Mouse (Mus musculus) brain, embryonic 18.5 days (tissue): ENCODE data around the gene Neb.

Experiments used
- DNase-seq: peaks from one replicate; pipeline ENCODE4 v3.0.0-alpha.2; 2012; ENCODE audit warnings: low read depth, low spot score

Gene Neb

DNA sequence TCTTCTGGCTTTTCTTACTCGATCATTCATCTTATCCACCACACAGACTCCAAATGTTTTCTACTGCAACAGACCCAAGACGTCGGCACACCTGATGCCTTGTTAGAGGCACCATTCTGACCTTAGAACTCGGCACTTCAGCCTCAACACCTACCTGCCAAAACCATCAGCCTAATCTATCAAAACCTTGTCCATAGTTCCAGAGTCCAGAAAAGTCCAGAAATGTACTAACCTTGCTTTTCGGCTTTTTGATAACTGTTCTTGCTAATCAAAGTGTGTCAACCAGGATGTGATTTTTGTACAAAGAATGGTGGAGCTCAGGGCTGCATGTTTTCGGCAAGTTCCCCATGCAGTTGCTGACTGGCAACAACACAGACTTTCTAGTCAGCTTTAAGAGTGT, 3.6 kb downstream of the Neb start:
- DNase-seq, result no peak

DNA sequence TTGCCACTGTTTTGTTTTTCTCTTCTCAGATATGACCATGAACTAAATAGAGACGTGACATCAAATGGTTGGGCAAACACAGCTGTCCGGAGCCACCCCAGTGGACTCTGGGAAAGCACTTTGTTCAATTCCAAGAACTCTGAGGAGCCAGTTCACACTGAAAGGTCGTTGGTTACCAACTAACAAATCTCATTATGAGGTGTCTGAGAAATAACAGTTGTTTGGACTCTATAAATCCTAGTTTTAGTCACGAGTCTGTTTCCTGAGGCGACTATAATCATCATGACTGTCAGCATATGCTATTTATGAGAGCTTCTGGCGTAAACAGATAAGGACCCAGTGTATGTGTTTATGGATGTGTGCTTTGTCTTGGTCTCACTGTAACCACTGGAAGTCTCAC, 5.8 kb downstream of the Neb start:
- no peak for DNase-seq

DNA sequence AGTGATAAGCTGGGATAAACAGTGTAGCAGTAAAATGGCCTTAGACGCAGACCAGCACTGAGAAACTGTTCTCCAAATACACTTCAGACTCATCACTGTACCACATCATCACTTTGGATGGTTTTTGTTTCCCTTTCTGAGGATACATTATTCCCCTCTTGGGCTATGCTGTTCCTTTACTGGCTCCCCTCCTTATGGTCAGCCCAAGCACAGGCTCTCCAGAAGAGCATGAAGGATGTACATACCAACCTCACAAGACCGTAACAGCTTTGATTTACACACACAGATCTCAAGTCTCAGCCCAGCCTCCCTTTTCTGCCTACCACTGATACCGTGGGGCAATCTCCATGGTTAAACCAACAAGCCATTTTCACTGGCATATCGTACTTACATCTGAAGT, 6.2 kb downstream of the Neb start:
- DNase-seq, result no peak

DNA sequence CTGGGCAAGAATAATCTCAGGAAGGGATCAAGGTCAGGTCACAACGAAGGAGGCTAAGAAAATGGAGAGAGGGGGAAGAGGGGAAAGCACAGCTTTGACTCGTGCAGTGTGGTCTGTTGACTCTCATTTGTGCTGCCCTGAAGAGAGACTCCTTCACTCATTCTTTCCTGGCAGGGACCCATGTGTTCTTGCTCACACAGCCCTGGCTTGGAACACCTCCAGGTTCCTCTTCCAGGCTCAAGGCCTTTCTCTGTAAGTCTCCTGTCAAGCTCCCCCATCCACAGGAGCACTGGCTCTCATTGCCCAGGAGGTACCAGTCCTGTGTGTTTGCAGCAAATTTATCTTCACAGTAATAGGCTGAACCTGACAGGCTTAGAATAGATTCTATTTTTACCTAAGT, 7.2 kb downstream of the Neb start:
- no peak for DNase-seq

DNA sequence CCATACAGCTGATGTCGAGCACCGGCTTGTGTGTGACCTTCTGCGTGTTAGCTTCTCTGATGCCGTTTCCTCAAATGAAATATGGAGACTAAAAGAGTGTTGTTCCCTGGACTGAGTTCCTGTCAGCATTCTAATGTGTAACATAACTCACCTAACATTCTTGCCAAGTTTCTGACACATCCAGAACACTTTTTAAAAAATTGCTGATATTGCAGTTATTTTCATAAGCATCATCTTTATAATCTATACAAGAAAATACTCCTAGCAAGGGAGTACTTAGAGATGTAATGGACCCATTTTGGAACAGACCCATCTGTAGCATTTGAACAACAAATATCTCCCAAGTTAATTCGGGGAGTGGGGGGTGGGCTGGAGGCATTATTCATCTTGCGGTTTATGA, 8.7 kb downstream of the Neb start:
- DNase-seq, result no peak

DNA sequence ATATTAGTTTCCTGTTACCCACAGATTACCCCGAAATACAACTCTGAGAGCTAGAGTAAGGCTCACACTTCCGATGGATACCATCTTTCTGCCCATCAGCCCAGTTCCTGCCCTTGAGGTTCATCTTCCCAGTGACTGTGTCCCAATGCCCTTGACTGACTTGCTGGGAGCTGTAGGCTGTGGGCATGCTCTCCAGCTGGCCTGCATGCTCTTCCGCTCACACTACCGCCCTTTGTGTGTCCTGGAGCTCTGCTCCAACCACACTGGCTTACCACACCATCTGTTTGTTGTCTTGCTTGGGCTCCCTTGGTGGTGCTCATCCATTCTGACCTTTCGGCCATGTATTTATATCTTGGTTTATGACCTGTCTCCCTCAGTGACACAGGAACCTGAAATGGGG, 10.6 kb downstream of the Neb start:
- no peak for DNase-seq

DNA sequence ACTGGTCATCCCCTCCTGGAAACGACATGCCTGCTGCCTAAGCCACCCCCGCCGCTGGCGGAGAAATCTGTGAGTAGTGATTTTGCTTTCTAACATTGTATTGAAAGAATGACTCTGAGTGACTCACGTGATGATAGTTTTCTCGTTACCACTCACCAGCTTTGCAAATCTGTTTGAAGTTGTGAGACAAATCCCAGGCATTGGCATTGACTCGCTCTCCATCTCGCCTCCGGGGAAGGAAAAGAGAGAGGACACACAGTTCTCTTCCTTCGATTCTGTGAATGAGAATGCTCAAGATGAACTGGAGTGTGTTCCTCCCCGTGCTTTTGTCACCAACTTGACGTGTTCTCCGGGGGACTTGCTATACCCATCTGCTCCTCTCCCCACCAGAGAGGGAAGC, 11.0 kb downstream of the Neb start:
- no peak for DNase-seq

DNA sequence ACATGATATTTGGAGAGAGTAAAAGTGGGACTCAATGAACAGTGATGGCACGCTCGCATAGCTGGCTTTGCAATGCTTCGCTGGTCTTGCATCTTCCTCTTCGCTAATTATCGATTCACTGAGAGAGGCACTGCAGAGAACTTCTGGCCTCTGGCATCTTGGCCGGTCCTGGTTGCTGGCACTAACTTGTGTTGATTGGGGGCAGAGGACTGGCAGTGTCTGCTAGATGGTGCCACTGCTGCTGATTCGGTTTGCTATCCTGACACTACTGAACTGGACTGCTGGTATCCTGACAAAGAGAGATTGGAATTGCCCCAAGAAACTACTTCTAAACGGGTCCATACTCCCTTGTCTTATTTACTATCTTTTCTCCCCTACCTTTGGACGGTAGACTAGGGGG, 17.2 kb downstream of the Neb start:
- no peak for DNase-seq

DNA sequence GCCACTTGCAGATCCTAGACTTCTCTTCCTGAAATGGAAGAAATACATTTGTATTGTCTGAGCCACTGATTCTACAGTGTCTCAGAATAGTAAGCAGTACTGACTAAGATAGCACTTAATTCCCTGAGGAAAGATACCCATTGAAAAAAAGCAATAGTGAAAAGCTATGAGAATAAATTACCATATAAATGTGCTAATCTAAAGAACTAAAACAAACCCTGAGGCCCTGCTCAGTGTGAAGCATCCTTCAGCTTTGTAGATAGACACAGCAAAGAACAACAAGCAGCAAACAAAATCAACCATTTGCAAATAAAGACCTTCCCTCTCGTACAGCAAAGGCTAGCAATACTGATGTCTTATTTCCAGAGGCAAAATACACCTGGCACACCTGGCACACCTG, 18.6 kb downstream of the Neb start:
- no peak for DNase-seq

DNA sequence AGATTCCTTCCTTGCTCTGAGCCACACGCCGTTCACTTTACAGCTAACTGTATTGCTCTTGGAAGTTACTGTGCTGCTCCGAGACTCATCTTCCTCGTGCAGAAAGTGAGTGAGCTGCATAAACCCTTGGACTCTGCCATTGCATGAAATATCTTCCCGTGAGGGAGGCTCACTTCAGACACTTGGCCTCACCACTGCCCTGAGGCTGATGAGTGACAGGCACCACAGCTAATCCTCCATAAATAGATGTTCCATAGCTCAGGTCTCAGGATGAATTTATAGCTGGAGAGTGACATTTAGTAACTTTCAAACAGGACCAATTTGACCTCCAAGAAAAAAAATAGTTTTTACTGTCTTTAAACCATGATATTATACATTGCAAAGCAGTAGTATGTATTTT, 20.1 kb downstream of the Neb start:
- no peak for DNase-seq

DNA sequence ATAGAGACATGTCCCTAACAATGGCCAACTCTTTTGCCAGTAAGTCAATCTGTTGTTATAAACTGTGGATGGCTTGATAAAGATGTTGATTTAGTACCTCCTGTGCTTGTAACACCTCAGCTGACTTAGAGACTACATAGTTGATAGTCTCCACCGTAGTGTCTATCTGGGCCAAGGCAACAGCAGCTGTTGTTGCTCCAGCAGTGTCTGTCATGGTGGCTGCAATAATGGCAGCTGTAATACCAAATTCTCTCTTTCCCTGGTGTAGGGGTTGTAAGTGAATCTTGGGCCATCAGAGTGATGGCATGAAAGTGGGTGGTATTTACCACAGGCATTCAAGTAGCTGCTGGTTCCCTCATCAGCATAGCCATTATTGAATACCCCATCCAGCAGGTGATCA, 27.2 kb downstream of the Neb start:
- no peak for DNase-seq

DNA sequence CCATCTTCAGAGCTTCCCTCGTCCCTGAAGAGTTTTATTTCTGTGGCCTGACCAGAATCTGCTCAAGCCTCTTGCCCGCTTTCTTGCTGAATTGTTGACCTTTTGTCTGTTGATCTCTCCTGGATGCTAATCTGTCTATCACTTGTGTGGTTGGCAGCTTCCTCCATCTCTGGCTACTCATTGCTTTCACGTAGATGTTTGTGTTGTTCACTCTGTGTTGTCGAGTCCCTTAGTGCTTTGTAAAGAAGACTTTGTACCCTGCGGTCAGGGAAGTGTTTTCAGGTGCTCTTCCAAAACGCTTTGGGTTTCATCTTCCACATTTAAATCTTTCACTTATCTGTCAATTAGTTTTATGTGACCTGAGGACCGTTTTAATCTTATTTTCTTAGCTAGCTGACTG, 37.3 kb downstream of the Neb start:
- DNase-seq, result no peak

DNA sequence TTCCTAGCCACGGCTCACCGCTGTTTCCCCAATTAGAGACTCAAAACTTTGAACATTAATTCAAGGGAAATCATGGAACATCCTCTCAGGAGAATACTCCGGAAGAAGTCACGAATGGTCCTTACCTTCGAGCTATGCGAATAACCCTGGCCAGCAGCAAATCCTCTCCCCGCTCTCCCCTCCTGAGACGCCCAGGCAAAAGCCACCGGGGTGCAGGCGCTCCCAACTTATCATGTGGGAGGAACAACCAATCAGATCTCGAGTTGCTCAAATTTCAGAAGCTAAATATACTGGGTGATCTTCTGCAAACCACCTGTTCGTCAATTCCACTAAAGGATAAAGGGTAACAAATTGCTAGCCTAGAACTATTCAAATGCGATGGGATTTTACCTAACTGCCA, 42.7 kb downstream of the Neb start:
- DNase-seq, result no peak

DNA sequence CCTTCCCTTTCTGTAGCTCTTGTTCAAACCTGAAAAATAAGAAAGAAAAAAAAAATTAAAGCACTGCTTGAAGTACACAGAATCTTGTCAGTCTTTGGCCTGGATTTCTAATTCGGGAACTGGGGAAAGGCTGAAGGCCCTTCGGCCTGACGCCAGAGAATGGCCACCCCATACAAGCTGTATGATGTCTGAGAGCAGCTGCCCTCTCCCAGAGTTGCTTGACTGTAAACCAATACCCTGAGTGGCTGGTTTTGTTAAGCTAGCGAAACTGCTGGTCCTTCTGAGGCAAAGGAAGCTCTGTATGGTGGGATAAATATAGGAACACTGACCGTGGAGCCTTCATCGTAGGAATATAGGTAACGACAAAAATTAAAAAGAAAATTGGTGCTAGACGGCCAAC, 43.2 kb downstream of the Neb start:
- DNase-seq, result no peak

DNA sequence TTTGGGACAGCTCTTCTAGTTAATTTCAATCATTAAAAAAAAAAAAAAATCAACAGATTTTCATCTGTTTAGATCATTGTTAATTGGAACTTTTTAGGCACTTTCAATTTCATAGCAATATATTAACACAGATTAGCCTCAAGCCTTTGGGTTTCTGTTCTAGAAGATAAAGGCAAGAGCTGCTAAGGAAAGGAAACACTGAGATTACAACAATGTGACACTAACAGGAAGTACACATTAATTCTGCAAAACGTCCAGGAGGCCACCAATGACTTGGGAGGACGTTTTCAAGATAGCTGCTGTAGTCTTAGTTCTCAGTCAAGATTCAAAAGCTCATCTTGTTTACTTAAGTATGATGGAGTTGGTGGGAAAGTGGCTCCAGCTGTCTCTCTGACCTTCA, 44.7 kb downstream of the Neb start:
- no peak for DNase-seq

DNA sequence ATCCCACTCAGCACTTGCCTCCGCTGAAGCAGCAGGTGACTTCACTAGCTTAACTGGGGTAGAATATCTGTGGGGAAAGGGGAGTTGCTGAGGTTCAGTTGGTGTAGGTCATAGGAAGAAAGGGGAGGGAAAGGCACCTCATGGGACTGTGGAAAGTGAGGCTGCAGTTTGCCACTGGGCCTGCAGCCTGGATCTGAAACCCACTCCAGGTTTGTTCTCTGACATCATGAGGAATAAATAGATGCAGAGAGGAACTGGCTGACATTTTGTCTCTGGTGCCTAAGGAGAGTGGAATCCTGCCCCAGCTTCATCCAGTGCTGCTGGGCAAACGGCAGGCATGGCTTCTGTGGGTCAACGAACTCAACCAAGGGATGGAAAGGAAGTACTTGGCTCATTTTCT, 46.5 kb downstream of the Neb start:
- no peak for DNase-seq

DNA sequence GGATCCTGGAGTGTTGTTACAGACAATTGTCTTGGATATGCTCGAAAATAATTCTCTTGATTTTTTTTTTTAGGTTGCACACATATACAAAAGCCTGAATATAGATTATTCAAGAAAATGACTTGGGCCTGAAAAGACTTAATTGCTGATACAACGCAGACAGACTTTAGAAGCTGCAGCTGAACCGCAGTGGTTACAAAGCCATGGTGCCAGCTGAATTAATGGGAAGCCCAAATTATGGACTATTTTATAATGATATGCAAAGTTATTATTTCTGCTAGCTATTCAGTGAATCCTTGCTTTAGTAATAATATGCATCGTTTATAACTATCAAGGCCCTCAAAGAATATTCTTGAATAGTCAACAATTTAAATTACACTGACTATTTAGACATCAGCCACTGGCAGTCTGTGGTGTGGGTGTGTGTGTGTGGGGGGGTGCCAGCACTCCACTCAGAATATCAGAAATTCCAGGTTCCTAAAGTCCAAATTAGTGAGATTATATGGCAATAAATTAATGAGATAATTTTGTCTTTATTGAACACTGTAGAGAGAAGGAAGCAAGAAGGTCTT, 50.9 kb downstream of the Neb start:
- peak; percentile 12 for DNase-seq

DNA sequence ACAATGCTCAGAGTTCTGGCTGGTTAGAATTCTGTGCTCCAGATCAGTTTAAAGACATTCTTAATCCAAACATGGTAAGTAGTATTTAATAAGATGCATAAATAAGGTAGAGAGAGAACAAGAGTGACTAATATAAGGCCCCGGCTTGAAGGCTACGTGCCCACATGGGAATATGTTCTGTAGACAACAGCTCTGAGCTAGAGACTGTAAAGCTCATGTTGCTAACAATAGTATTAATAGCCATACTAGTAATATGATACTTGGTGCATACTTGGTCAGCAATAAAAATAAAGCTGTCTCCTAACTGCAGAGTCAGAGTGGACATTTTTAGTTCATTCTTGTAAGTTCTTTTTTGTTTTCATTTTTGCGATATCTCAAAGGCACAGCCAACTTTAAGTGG, 56.4 kb downstream of the Neb start:
- DNase-seq, result no peak

DNA sequence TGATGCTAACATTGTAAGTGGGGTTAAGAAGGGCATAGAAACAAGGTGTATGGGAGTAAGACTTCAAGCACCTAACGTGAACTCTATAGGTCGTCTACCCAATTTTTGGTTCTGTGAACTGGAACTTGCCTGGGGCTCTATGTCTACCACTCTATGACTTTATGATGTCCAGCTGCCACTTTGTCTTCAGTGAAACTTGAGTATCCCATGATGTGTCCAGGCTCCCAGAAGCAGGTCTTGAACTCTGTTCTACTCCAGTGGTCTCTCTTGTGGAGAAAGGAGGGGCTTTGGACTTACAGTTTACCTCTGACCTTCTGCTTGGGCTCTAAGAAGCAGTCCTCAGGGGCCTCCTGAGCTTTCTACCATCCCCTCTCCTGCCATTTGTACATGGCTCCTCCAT, 58.1 kb downstream of the Neb start:
- DNase-seq, result no peak

DNA sequence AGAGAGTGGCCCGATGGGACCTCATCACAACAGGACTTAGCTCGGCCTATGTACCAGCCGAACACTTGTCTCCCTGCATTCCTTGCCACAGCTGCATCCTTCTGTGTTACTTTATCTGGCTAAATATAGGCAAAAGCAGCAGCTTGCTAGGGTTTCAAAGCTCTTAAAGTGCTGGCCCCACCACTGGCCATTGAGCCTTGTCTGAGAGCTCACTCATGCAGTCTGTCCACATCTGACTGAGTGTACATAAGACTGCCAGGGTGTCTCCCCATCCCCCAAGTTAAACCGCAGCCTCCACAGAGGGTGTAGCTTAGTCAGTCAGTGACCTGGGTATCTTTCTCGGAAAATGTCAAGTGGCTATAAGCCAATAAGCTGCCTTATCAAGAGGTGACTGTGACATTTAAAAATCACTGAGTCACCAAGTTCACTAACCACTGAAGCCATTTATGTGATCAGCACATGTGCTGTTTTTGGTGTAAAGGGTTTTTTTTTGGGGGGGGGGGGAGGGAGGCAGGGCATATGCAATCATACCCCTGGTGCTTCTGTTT, 59.2 kb downstream of the Neb start:
- no peak for DNase-seq

DNA sequence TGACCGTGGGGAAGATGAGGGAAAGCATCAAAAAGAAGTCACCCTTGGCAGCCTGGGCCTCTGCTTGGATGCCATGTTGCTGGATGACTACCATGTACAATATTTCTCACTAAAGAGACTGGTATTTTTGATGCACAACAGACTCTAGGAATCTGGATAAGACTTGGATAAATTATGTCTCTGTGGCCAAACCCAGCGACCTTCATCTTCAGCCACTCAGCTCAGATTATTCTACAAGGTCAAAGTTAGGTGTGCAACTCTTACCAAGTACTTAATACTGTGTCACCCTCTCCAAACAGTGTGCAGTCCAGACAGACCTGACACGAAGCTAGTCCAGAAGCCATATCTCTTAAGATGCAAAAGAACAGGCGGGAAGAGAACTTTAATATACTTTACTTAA, 60.8 kb downstream of the Neb start:
- DNase-seq, result no peak

DNA sequence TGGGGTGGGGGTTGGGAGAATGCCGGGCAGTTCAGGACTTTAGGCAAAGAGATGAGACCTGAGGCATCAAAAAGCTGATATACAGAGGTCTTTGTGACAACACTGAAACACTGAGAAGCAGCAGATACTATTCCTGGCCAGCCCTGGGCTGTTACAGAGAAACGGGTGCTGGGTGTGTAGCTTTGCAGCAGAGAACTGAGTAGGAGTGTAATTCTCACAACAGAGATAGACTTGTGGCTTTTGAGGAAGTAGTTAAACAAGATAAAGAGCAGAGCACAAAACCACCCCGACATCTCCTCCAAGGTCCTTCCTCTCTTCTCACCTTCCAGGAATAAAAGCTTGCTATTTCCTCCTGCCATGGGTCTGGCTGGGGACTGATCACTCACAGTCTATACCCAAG, 62.5 kb downstream of the Neb start:
- no peak for DNase-seq

DNA sequence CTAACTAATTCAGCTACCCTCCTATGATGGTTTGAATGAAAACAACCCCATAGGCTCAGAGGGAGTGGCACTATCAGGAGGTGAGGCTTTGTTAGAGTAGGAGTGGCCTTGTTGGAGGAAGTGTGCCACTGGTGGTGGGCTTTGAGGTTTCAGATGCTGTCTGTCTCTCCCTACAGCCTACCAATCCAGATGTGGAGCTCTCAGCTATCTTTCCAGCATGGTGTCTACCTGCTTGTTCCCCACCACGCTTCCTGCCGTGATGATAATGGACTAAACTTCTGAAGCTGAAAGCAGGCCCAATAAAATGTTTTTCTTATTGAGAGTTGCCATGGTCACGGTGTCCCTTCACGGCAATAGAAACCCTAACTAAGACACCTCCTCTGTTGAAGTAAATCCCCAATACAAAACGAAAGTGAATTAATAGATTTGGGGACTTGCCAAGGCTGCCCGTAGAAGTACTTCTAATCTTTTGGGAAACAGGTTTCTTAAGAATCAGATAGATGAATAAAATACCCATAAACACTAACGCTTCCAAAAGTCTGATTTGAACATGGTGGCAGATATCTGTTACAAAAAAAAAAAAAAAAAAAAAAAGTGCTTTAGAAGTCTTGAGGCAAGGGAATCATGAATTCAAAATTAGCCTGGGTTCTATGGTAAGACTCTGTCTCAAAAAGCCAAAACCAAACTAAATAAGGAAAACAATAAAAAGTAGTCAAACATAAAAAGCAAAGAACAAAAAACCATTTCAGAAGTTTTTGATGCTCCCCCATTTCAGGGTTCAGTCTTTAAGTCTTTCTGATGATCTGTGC, 63.1 kb downstream of the Neb start:
- DNase-seq, result no peak

DNA sequence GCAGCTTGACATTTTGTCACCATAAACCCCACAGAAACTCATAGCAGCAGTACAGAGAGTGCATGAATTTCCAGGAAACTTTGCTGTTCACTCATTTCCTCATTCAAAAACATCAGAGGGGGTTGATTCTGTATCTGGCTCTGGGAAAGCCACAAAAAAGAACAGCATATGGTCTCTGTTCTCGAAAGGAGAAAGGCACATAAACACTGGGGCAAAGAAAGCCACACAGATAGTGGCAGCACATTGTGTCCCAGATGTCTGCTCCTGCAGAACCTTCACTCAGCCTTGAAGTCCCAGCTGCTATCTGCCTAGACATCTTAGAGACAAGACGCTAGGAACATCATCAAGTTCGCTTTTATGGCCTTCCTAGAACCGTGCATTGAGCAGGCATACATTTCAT, 67.5 kb downstream of the Neb start:
- DNase-seq, result no peak
